28 mouse cellular contexts compared by ENCODE assay signal in genomic region chr2:167208984-167209383, GRCm38 (mm10). TPM values are rescaled to one million over a fixed set of nuclear protein-coding genes. Genes with fewer than 3 reads are reported as not detected.
DNase-seq lines count a peak whose midpoint lies in the region; ATAC-seq lines count a peak whose summit lies in the region.
"Had no signal": no experiment of that assay in that cellular context is flagged by ENCODE, and none has a peak within 500 bp of the region (broad histone marks: within the 10 kb centered on the region; RNA-seq: fewer than 3 reads in every experiment).

No protein-coding gene starts in this region.

- peak overlapping the region; percentile 46; the same call in 1 of the 2 replicates for H3K27ac ChIP-seq in heart, embryonic 15.5 days
- no peak overlapping the region for H3K27ac ChIP-seq in heart, embryonic 12.5 days (ENCODE audit: poor library complexity, severe bottlenecking)
- H3K27ac ChIP-seq: embryonic facial prominence, embryonic 12.5 days; embryonic facial prominence, embryonic 15.5 days; gastrocnemius, adult 2 months; heart, embryonic 13.5 days; hindbrain, embryonic 12.5 days; hindbrain, embryonic 15.5 days had no signal

- intact Hi-C loops in heart, postnatal 10 days (cut with DNase I), result no loop called here

- no peaks in the 10 kb centered on the region for H3K27me3 ChIP-seq in heart, embryonic 15.5 days
- H3K27me3 ChIP-seq in heart, embryonic 12.5 days (replicated peaks), result no peaks in the 10 kb centered on the region
- H3K27me3 ChIP-seq: embryonic facial prominence, embryonic 12.5 days; embryonic facial prominence, embryonic 15.5 days; heart, embryonic 13.5 days; hindbrain, embryonic 12.5 days; hindbrain, embryonic 15.5 days had no signal

- H3K4me3 ChIP-seq in heart, embryonic 15.5 days, result no peak overlapping the region
- no peak overlapping the region for H3K4me3 ChIP-seq in heart, embryonic 12.5 days
- H3K4me3 ChIP-seq: embryonic facial prominence, embryonic 12.5 days; embryonic facial prominence, embryonic 15.5 days; gastrocnemius, adult 2 months; heart, embryonic 13.5 days; hindbrain, embryonic 12.5 days; hindbrain, embryonic 15.5 days had no signal

- peak; percentile 44 to 50 for DNase-seq in heart, postnatal 10 days
- no peak for DNase-seq in heart, adult 8-10 months (ENCODE audit: low spot score)
- DNase-seq in lung, postnatal 14 days, result peak; percentile 32
- no peak for DNase-seq in lung, adult 18-20 months
- DNase-seq: adrenal gland, adult 2 months; adrenal gland, postnatal 14 days; cerebellum, adult 11 months; cerebellum, adult 2 months; cerebellum, adult 9-11 months; cerebellum, postnatal 25 days; forebrain, postnatal 0 days; gastrocnemius, adult 2 months; gastrocnemius, postnatal 14 days; heart, adult 11 months had no signal

- no peaks in the 10 kb centered on the region for H3K9me3 ChIP-seq in heart, embryonic 15.5 days (replicated peaks)
- peaks cover 6% of the 10 kb centered on the region; the same call in 1 of the 2 replicates for H3K9me3 ChIP-seq in heart, embryonic 12.5 days (replicated peaks)
- H3K9me3 ChIP-seq: embryonic facial prominence, embryonic 12.5 days; embryonic facial prominence, embryonic 15.5 days; heart, embryonic 13.5 days; hindbrain, embryonic 12.5 days; hindbrain, embryonic 15.5 days had no signal

- H3K9ac ChIP-seq in heart, embryonic 15.5 days, result no peak overlapping the region
- H3K9ac ChIP-seq in heart, embryonic 12.5 days, result no peak overlapping the region
- H3K9ac ChIP-seq: embryonic facial prominence, embryonic 12.5 days; embryonic facial prominence, embryonic 15.5 days; forebrain, postnatal 0 days; hindbrain, embryonic 12.5 days; hindbrain, embryonic 15.5 days had no signal

- peaks cover 43% of the 10 kb centered on the region for H3K4me1 ChIP-seq in heart, embryonic 15.5 days (replicated peaks)
- H3K4me1 ChIP-seq in heart, embryonic 12.5 days (replicated peaks), result peaks cover 32% of the 10 kb centered on the region
- H3K4me1 ChIP-seq: embryonic facial prominence, embryonic 12.5 days; hindbrain, embryonic 12.5 days; hindbrain, embryonic 15.5 days had no signal

- WGBS in heart, embryonic 15.5 days, result 36% methylated on average over 3 of the region's 3 CpGs
- 46% methylated on average over 3 of the region's 3 CpGs for WGBS in heart, embryonic 12.5 days

- ATAC-seq in heart, embryonic 15.5 days (replicated peaks; ENCODE audit: insufficient number of reproducible peaks, insufficient read depth, low FRiP score, low read depth), result no peak
- no peak for ATAC-seq in heart, embryonic 12.5 days (ENCODE audit: insufficient number of reproducible peaks, low FRiP score)
- ATAC-seq in megakaryocyte-erythroid progenitor cell, adult 5-6 weeks (replicated peaks; ENCODE audit: low FRiP score, low TSS enrichment, poor library complexity, severe bottlenecking), result no peak
- ATAC-seq: CD4-positive, CD25-positive, alpha-beta regulatory T cell, adult 4 months; forebrain, embryonic 14.5 days; forebrain, postnatal 0 days; intestine, postnatal 0 days had no signal

- H3K36me3 ChIP-seq in heart, embryonic 15.5 days, result no peaks in the 10 kb centered on the region
- peaks cover 16% of the 10 kb centered on the region for H3K36me3 ChIP-seq in heart, embryonic 12.5 days
- H3K36me3 ChIP-seq: embryonic facial prominence, embryonic 12.5 days; embryonic facial prominence, embryonic 15.5 days; hindbrain, embryonic 12.5 days; hindbrain, embryonic 15.5 days had no signal

- peak overlapping the region; percentile 13; the same call in 1 of the 2 replicates for H3K4me2 ChIP-seq in heart, embryonic 15.5 days
- H3K4me2 ChIP-seq in heart, embryonic 12.5 days, result no peak overlapping the region
- H3K4me2 ChIP-seq: embryonic facial prominence, embryonic 12.5 days; embryonic facial prominence, embryonic 15.5 days; heart, embryonic 13.5 days; hindbrain, embryonic 12.5 days; hindbrain, embryonic 15.5 days had no signal

RNA-seq across cellular contexts. Expression of gene Kcnb1, which starts 19.0 kb away (rescaled TPM):
- polyA plus RNA-seq in heart, embryonic 15.5 days (2015; fragmentation: Nextera tagmentation; extraction: Ambion mirVana), result 0.60 and 0.62 TPM in 2 replicates
- 0.24 and 0.30 TPM in 2 replicates for polyA plus RNA-seq in heart, embryonic 12.5 days (2016; fragmentation: Nextera tagmentation; extraction: Ambion mirVana)
- total RNA-seq in heart, postnatal 10 days (2021), result 10 to 100 TPM; 45.4 to 50.2 TPM
- total RNA-seq in heart, adult 8-10 months (2022), result 10 to 100 TPM; 33.9 to 43.8 (median 38.8) TPM
- total RNA-seq in megakaryocyte-erythroid progenitor cell, adult 5-6 weeks (2014; fragmentation: Nextera tagmentation), result 0.35 and 1.4 TPM in 2 replicates
- 0.04 TPM in 1 of 2 replicates, not detected in the other for total RNA-seq in megakaryocyte-erythroid progenitor cell, adult 5-6 weeks (2017)
- polyA plus RNA-seq: C2C12 had no signal

RNA-seq across cellular contexts. Expression of gene Ptgis, which starts 31.4 kb away (rescaled TPM):
- 22.5 and 25.7 TPM in 2 replicates for polyA plus RNA-seq in heart, embryonic 15.5 days (2015; fragmentation: Nextera tagmentation; extraction: Ambion mirVana)
- 22.5 and 22.9 TPM in 2 replicates for polyA plus RNA-seq in heart, embryonic 12.5 days (2016; fragmentation: Nextera tagmentation; extraction: Ambion mirVana)
- total RNA-seq in heart, postnatal 10 days (2021), result 10 to 100 TPM; 35.8 to 39.7 TPM
- total RNA-seq in heart, adult 8-10 months (2022), result 10 to 100 TPM; 14.5 to 23.5 (median 16.9) TPM
- total RNA-seq in megakaryocyte-erythroid progenitor cell, adult 5-6 weeks (2014; fragmentation: Nextera tagmentation), result not detected in 2 replicates
- total RNA-seq in megakaryocyte-erythroid progenitor cell, adult 5-6 weeks (2017), result not detected in 2 replicates
- total RNA-seq: common myeloid progenitor, adult 5-6 weeks; hematopoietic stem cell, adult 5-6 weeks had no signal

Comparison
In these comparisons a context has a peak if more than half of its experiments do, and no peak if none do; other contexts are left out.
1. DNase-seq: peak in heart, postnatal 10 days (2 of 2) and lung, postnatal 14 days (single experiment); none in heart, adult 8-10 months (single experiment) and lung, adult 18-20 months (0 of 2).
2. RNA of gene Kcnb1, which starts 19.0 kb away (total RNA-seq): 45.4 to 50.2 TPM in heart, postnatal 10 days and 33.9 to 43.8 TPM in heart, adult 8-10 months; 0.04 to 1.4 TPM in megakaryocyte-erythroid progenitor cell, adult 5-6 weeks; every median in the first group is over 10 times any median in the second.
3. RNA of gene Ptgis, which starts 31.4 kb away (total RNA-seq): 35.8 to 39.7 TPM in heart, postnatal 10 days and 14.5 to 23.5 TPM in heart, adult 8-10 months; not detected in megakaryocyte-erythroid progenitor cell, adult 5-6 weeks; every median in the first group is over 10 times any median in the second.